Mouse (Mus musculus) stomach, postnatal 0 days (tissue): Measurements from ENCODE around the gene Tent5a.

ENCODE experiments used
- CTCF ChIP-seq: IDR thresholded peaks from 2 replicates; pipeline ENCODE4 v1.5.1; 2016; ENCODE audit warnings: antibody characterized with exemption, low read depth, mild to moderate bottlenecking, moderate library complexity
- EP300 ChIP-seq: optimal IDR thresholded peaks from 2 replicates; pipeline ENCODE3; 2016; ENCODE audit warnings: antibody characterized with exemption

GRCm38 (mm10) chr9:85375152-85375551 is 48.0 kb upstream of the Tent5a start:
- TF ChIP-seq CTCF (no peak), EP300 (no peak)
